Comparison of ENCODE assay signal across 10 mouse cellular contexts in genomic region chr1:61531487-61531886, GRCm38 (mm10).
DNase-seq lines count a peak whose midpoint lies in the region.
"Had no signal": no experiment of that assay in that cellular context is flagged by ENCODE, and none has a peak within 500 bp of the region (broad histone marks: within the 10 kb centered on the region; RNA-seq: fewer than 3 reads in every experiment).

No protein-coding gene starts in this region.

- 43% methylated on average over 5 of the region's 5 CpGs for WGBS in limb, embryonic 10.5 days

- H3K27ac ChIP-seq in limb, embryonic 10.5 days, result peak overlapping the region; percentile 34; the same call in 1 of the 2 replicates

- no peaks in the 10 kb centered on the region for H3K9me3 ChIP-seq in limb, embryonic 10.5 days (replicated peaks)

- peak; percentile 49 for DNase-seq in embryo, embryonic 11 days
- no peak for DNase-seq in embryo, embryonic 10 days (ENCODE audit: low spot score)
- DNase-seq in right cerebral cortex, postnatal 4 days, result peak; percentile 52
- DNase-seq in right cerebral cortex, postnatal 14 days, result no peak
- no peak for DNase-seq in limb, embryonic 10.5 days (ENCODE audit: low spot score)
- peak; percentile 66 for DNase-seq in retina, embryonic 14.5 days (ENCODE audit: low spot score)
- no peak for DNase-seq in layer of hippocampus, postnatal 14 days (ENCODE audit: low spot score in 2 of 2)
- DNase-seq in heart, postnatal 36 days, result no peak
- DNase-seq: kidney, postnatal 14 days; lung, postnatal 4 days had no signal

- H3K4me3 ChIP-seq in limb, embryonic 10.5 days, result no peak overlapping the region

- no peaks in the 10 kb centered on the region for H3K27me3 ChIP-seq in limb, embryonic 10.5 days (ENCODE audit: low read depth, poor library complexity, severe bottlenecking)

- peaks cover 32% of the 10 kb centered on the region for H3K4me1 ChIP-seq in limb, embryonic 10.5 days

- no peaks in the 10 kb centered on the region for H3K36me3 ChIP-seq in limb, embryonic 10.5 days

- intact Hi-C loops in heart, postnatal 36 days (cut with DNase I), result loop anchor here (10.0 kb wide), 1 partner anchor 47 kb away; no protein-coding TSS in a partner anchor

Comparison
In these comparisons a context has a peak if more than half of its experiments do, and no peak if none do; other contexts are left out.
1. DNase-seq: peak in embryo, embryonic 11 days (single experiment), right cerebral cortex, postnatal 4 days (single experiment) and retina, embryonic 14.5 days (single experiment); none in embryo, embryonic 10 days (single experiment), right cerebral cortex, postnatal 14 days (single experiment), limb, embryonic 10.5 days (single experiment), layer of hippocampus, postnatal 14 days (0 of 2) and heart, postnatal 36 days (0 of 2).